Mouse (Mus musculus): ENCODE measurements at regions not wholly inside any gene's neighbourhood (a gene's known extent, or its start where the extent isn't known, plus 50 kb on each side); places are given as distances from the start of the nearest gene placed in this dataset.

- H3K4me2 ChIP-seq (replicated peaks): no peak overlapping the region
- no peaks in the 10 kb centered on the region for H3K9me3 ChIP-seq
- H3K27ac ChIP-seq: no peak overlapping the region
- no peak overlapping the region for H3K4me3 ChIP-seq
- H3K36me3 ChIP-seq: no peaks in the 10 kb centered on the region
- H3K9ac ChIP-seq: no peak overlapping the region
- ATAC-seq (ENCODE audit: low FRiP score, low read depth): no peak
- H3K4me1 ChIP-seq: no peaks in the 10 kb centered on the region
- H3K27me3 ChIP-seq (replicated peaks): no peaks in the 10 kb centered on the region
Measured at GRCm38 (mm10) chr6:11109773-11110172, 797.5 kb downstream of the Ndufa4 start.

GRCm38 (mm10) chr6:11108346-11108966, 798.8 kb downstream of the Ndufa4 start:
- Histone ChIP-seq H3K27me3 (replicated peaks) (no peaks in the 10 kb centered on the region), H3K9ac (no peak overlapping the region), H3K27ac (no peak overlapping the region), H3K4me3 (no peak overlapping the region), H3K4me2 (replicated peaks) (no peak overlapping the region), H3K36me3 (no peaks in the 10 kb centered on the region), H3K9me3 (no peaks in the 10 kb centered on the region), H3K4me1 (no peaks in the 10 kb centered on the region)
- ATAC-seq (ENCODE audit: low FRiP score, low read depth): no peak
- WGBS: 56% methylated on average over 7 of the region's 7 CpGs

DNA sequence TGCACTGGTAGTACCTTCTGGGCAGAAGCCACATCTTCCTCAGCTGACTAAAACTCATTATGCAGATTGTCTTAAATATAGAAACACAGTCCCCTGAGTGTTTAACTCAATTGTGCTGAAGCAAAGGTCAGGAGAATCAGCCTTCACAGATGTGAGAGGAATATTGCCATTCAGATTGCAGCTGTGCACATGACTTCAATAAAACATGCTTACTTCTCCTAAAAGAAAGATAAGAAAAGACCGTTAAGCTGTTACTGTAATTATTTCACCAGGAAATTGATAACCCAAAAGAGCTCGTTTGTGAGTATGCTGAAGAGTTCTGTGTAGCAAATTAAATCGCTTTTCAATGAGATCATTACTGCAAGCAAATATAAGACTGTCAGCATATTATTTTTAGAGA, 803.9 kb downstream of the Ndufa4 start:
- Histone ChIP-seq H3K4me2 (replicated peaks) (no peak overlapping the region), H3K9ac (no peak overlapping the region), H3K36me3 (no peaks in the 10 kb centered on the region), H3K27ac (no peak overlapping the region), H3K4me3 (no peak overlapping the region), H3K27me3 (replicated peaks) (no peaks in the 10 kb centered on the region), H3K9me3 (no peaks in the 10 kb centered on the region), H3K4me1 (no peaks in the 10 kb centered on the region)
- WGBS: 70% methylated on average over 3 of the region's 3 CpGs
- ATAC-seq (ENCODE audit: low FRiP score, low read depth): no peak

GRCm38 (mm10) chr6:11060961-11061583, 846.2 kb downstream of the Ndufa4 start:
- Histone ChIP-seq H3K4me2 (replicated peaks) (no peak overlapping the region), H3K4me3 (no peak overlapping the region), H3K27ac (no peak overlapping the region), H3K4me1 (no peaks in the 10 kb centered on the region), H3K9me3 (no peaks in the 10 kb centered on the region), H3K36me3 (no peaks in the 10 kb centered on the region), H3K27me3 (replicated peaks) (no peaks in the 10 kb centered on the region), H3K9ac (no peak overlapping the region)
- peak; percentile 90 for ATAC-seq (ENCODE audit: low FRiP score, low read depth)
- 57% methylated on average over 3 of the region's 3 CpGs for WGBS

Measured in neural tube, embryonic 12.5 days (tissue).